Comparison of ENCODE assay signal across 22 mouse cellular contexts in the genomic region with DNA sequence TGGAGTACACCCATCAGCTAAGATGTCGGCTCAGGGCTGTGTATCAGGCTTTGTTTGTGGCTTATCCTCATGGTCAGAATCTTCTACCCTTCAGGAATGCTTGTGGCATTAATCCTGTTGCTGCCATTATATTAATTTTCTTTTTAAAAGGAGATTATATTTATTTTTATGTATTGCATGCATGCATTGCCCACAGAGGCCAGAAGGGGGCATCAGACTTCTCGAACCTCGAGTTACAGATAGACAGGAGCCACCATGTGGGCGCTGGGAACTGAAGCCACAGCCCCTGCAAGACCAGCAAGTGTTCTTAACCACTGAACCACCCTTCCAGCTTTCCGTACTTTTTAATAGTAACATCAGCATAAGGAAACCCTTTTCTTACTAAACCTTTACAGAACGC.
DNase-seq lines count a peak whose midpoint lies in the region; ATAC-seq and TF ChIP-seq lines count a peak whose summit lies in the region.
"Had no signal": no experiment of that assay in that cellular context is flagged by ENCODE, and none has a peak within 500 bp of the region (broad histone marks: within the 10 kb centered on the region; RNA-seq: fewer than 3 reads in every experiment).

No protein-coding gene starts in this region.

- H3K79me2 ChIP-seq in MEL (ENCODE audit: control insufficient read depth, insufficient read depth, low read length, poor library complexity), result no peaks in the 10 kb centered on the region

- H3K27me3 ChIP-seq in lung, embryonic 14.5 days (ENCODE audit: insufficient read depth, low read length), result 0 out of 2 replicates have a peak, but pooled peaks cover 3% of the 10 kb centered on the region
- H3K27me3 ChIP-seq in lung, postnatal 0 days (replicated peaks; ENCODE audit: insufficient read depth, low read length), result no peaks in the 10 kb centered on the region; the same call in 1 of the 2 replicates
- no peaks in the 10 kb centered on the region for H3K27me3 ChIP-seq in ES-Bruce4 (ENCODE audit: control insufficient read depth, insufficient read depth, low read length, poor library complexity, severe bottlenecking)
- H3K27me3 ChIP-seq in MEL (ENCODE audit: control insufficient read depth in 1 of 2, insufficient read depth in 2 of 2, low read length in 2 of 2), result no peaks in the 10 kb centered on the region
- no peaks in the 10 kb centered on the region for H3K27me3 ChIP-seq in stomach, postnatal 0 days (ENCODE audit: control insufficient read depth, insufficient read depth, low read length)
- no peaks in the 10 kb centered on the region for H3K27me3 ChIP-seq in hindbrain, postnatal 0 days (ENCODE audit: insufficient read depth, low read length)

- H3K4me3 ChIP-seq in lung, embryonic 14.5 days (ENCODE audit: low read depth, low read length), result no peak overlapping the region
- no peak overlapping the region for H3K4me3 ChIP-seq in lung, postnatal 0 days (ENCODE audit: low read depth, low read length)
- H3K4me3 ChIP-seq in ES-Bruce4 (ENCODE audit: low read depth, low read length), result no peak overlapping the region
- H3K4me3 ChIP-seq in MEL (ENCODE audit: control insufficient read depth in 1 of 2, insufficient read depth in 1 of 2, low read depth in 2 of 2, low read length in 2 of 2), result no peak overlapping the region
- no peak overlapping the region for H3K4me3 ChIP-seq in stomach, postnatal 0 days (ENCODE audit: low read depth, low read length)
- H3K4me3 ChIP-seq in hindbrain, postnatal 0 days (ENCODE audit: low read length), result no peak overlapping the region
- H3K4me3 ChIP-seq: embryonic facial prominence, embryonic 10.5 days; forebrain, embryonic 13.5 days; gastrocnemius, adult 2 months; heart, embryonic 15.5 days; hindbrain, embryonic 13.5 days; intestine, embryonic 15.5 days had no signal

- no peaks in the 10 kb centered on the region for H3K9me3 ChIP-seq in lung, embryonic 14.5 days (ENCODE audit: low read depth, low read length)
- H3K9me3 ChIP-seq in lung, postnatal 0 days (ENCODE audit: low read length), result no peaks in the 10 kb centered on the region
- no peaks in the 10 kb centered on the region for H3K9me3 ChIP-seq in ES-Bruce4 (replicated peaks; ENCODE audit: control insufficient read depth, insufficient read depth, low read length, poor library complexity, severe bottlenecking)
- H3K9me3 ChIP-seq in MEL (replicated peaks; ENCODE audit: insufficient read depth, low read length), result no peaks in the 10 kb centered on the region
- H3K9me3 ChIP-seq in stomach, postnatal 0 days (ENCODE audit: control insufficient read depth, low read length), result no peaks in the 10 kb centered on the region
- no peaks in the 10 kb centered on the region for H3K9me3 ChIP-seq in hindbrain, postnatal 0 days (ENCODE audit: low read length)
- H3K9me3 ChIP-seq: forebrain, embryonic 13.5 days; heart, embryonic 15.5 days; hindbrain, embryonic 13.5 days; intestine, embryonic 15.5 days had no signal

- no peak for ATAC-seq in lung, embryonic 14.5 days (ENCODE audit: insufficient read depth)
- no peak for ATAC-seq in lung, postnatal 0 days
- no peak for ATAC-seq in stomach, postnatal 0 days (ENCODE audit: low FRiP score, low TSS enrichment)
- no peak for ATAC-seq in hindbrain, postnatal 0 days
- ATAC-seq: activated CD4-positive, CD25-positive, alpha-beta regulatory T cell, adult 4 months; forebrain, embryonic 13.5 days; forebrain, postnatal 0 days; intestine, embryonic 15.5 days had no signal

- 0 out of 2 replicates have a peak, but pooled peaks have one; percentile 8 for TF ChIP-seq CTCF in lung, embryonic 14.5 days (IDR thresholded peaks at IDR 0.05; ENCODE audit: low read depth)
- TF ChIP-seq CTCF in lung, postnatal 0 days (IDR thresholded peaks at IDR 0.05), result no peak
- TF ChIP-seq CTCF in ES-Bruce4 (IDR thresholded peaks at IDR 0.05; ENCODE audit: low read depth, low read length) (peak; percentile 39), MEL (IDR thresholded peaks at IDR 0.05 in 2 of 3, conservative IDR thresholded peaks at IDR 0.05 in 1 of 3; ENCODE audit: control insufficient read depth in 1 of 3, insufficient read depth in 1 of 3, low read depth in 2 of 3, low read length in 3 of 3, poor library complexity in 1 of 3, severe bottlenecking in 1 of 3) (peak in 1 of 3 experiments; percentile 22; a peak in 1 of 6 replicates)
- TF ChIP-seq CTCF in stomach, postnatal 0 days (IDR thresholded peaks at IDR 0.05; ENCODE audit: low read depth), result peak; percentile 38
- no peak for TF ChIP-seq CTCF in hindbrain, postnatal 0 days (IDR thresholded peaks at IDR 0.05; ENCODE audit: low read depth)

- no peak overlapping the region for H3K27ac ChIP-seq in lung, embryonic 14.5 days (ENCODE audit: low read depth)
- H3K27ac ChIP-seq in lung, postnatal 0 days (ENCODE audit: low read length), result no peak overlapping the region
- no peak overlapping the region for H3K27ac ChIP-seq in ES-Bruce4 (ENCODE audit: insufficient read depth, low read length)
- no peak overlapping the region for H3K27ac ChIP-seq in MEL (ENCODE audit: control insufficient read depth, low read depth, low read length)
- H3K27ac ChIP-seq in stomach, postnatal 0 days (replicated peaks), result no peak overlapping the region
- H3K27ac ChIP-seq in hindbrain, postnatal 0 days, result no peak overlapping the region
- H3K27ac ChIP-seq: embryonic facial prominence, embryonic 10.5 days; forebrain, embryonic 13.5 days; gastrocnemius, adult 2 months; heart, embryonic 15.5 days; hindbrain, embryonic 13.5 days; intestine, embryonic 15.5 days had no signal

- 0 out of 2 replicates have a peak, but pooled peaks cover 5% of the 10 kb centered on the region for H3K4me1 ChIP-seq in lung, embryonic 14.5 days (ENCODE audit: insufficient read depth)
- no peaks in the 10 kb centered on the region for H3K4me1 ChIP-seq in lung, postnatal 0 days (ENCODE audit: insufficient read depth, low read depth, low read length)
- no peaks in the 10 kb centered on the region for H3K4me1 ChIP-seq in ES-Bruce4 (ENCODE audit: control insufficient read depth, insufficient read depth, low read length)
- H3K4me1 ChIP-seq in MEL (ENCODE audit: control insufficient read depth in 1 of 2, insufficient read depth in 2 of 2, low read length in 2 of 2), result no peaks in the 10 kb centered on the region
- H3K4me1 ChIP-seq in stomach, postnatal 0 days (replicated peaks; ENCODE audit: control insufficient read depth, insufficient read depth), result peaks cover 1% of the 10 kb centered on the region; the same call in 1 of the 2 replicates
- H3K4me1 ChIP-seq in hindbrain, postnatal 0 days (ENCODE audit: insufficient read depth, low read length), result no peaks in the 10 kb centered on the region
- H3K4me1 ChIP-seq: forebrain, embryonic 13.5 days; hindbrain, embryonic 13.5 days; intestine, embryonic 15.5 days had no signal

- no peak for TF ChIP-seq RAD21 in MEL (IDR thresholded peaks at IDR 0.05; ENCODE audit: low read depth, low read length)

- no peak for DNase-seq in lung, embryonic 14.5 days
- DNase-seq in lung, postnatal 0 days (ENCODE audit: low spot score), result no peak
- peak; percentile 4 for DNase-seq in MEL (ENCODE audit: low read depth, low spot score)
- DNase-seq in stomach, postnatal 0 days (ENCODE audit: low spot score), result no peak
- no peak for DNase-seq in hindbrain, postnatal 0 days (ENCODE audit: low spot score)
- no peak for DNase-seq in lung, postnatal 25 days (ENCODE audit: low spot score)
- DNase-seq: adrenal gland, postnatal 14 days; cerebellum, adult 18-20 months; cerebellum, postnatal 10 days; forebrain, postnatal 0 days; gastrocnemius, adult 2 months; gastrocnemius, postnatal 36 days; heart, adult 18-20 months; heart, postnatal 14 days had no signal

- H3K9ac ChIP-seq in lung, embryonic 14.5 days, result no peak overlapping the region
- H3K9ac ChIP-seq in lung, postnatal 0 days (replicated peaks; ENCODE audit: low read depth), result no peak overlapping the region
- H3K9ac ChIP-seq in ES-Bruce4 (ENCODE audit: low read depth, poor library complexity, severe bottlenecking) (no peak overlapping the region), MEL (ENCODE audit: control insufficient read depth, low read depth, low read length, poor library complexity, severe bottlenecking) (no peak overlapping the region)
- no peak overlapping the region for H3K9ac ChIP-seq in stomach, postnatal 0 days (ENCODE audit: low read length)
- no peak overlapping the region for H3K9ac ChIP-seq in hindbrain, postnatal 0 days (replicated peaks; ENCODE audit: low read length)
- H3K9ac ChIP-seq: forebrain, embryonic 13.5 days; forebrain, postnatal 0 days; heart, embryonic 15.5 days; hindbrain, embryonic 13.5 days; intestine, embryonic 15.5 days had no signal

- H3K4me2 ChIP-seq in lung, embryonic 14.5 days, result no peak overlapping the region
- no peak overlapping the region for H3K4me2 ChIP-seq in lung, postnatal 0 days (replicated peaks; ENCODE audit: low read depth, low read length)
- H3K4me2 ChIP-seq in stomach, postnatal 0 days (replicated peaks; ENCODE audit: low read depth), result no peak overlapping the region
- H3K4me2 ChIP-seq in hindbrain, postnatal 0 days (ENCODE audit: low read depth, low read length), result no peak overlapping the region
- H3K4me2 ChIP-seq: forebrain, embryonic 13.5 days; heart, embryonic 11.5 days; heart, embryonic 15.5 days; hindbrain, embryonic 13.5 days; intestine, embryonic 15.5 days had no signal

- 79% methylated on average over 6 of the region's 6 CpGs for WGBS in lung, embryonic 14.5 days
- WGBS in lung, postnatal 0 days, result 85% methylated on average over 6 of the region's 6 CpGs
- WGBS in stomach, postnatal 0 days, result 88% methylated on average over 6 of the region's 6 CpGs
- WGBS in hindbrain, postnatal 0 days, result 79% methylated on average over 6 of the region's 6 CpGs

- TF ChIP-seq POLR2A in ES-Bruce4 (IDR thresholded peaks at IDR 0.05; ENCODE audit: insufficient read depth, low read length), result no peak
- no peak for TF ChIP-seq POLR2A in MEL (IDR thresholded peaks at IDR 0.05; ENCODE audit: control insufficient read depth in 1 of 2, insufficient read depth in 1 of 2, low read depth in 1 of 2, low read length in 2 of 2, poor library complexity in 1 of 2)

- no peak for TF ChIP-seq EP300 in lung, postnatal 0 days (IDR thresholded peaks at IDR 0.05)
- no peak for TF ChIP-seq EP300 in ES-Bruce4 (IDR thresholded peaks at IDR 0.05; ENCODE audit: insufficient read depth, low read depth, low read length)
- no peak for TF ChIP-seq EP300 in MEL (IDR thresholded peaks at IDR 0.05; ENCODE audit: low read depth in 1 of 2, low read length in 2 of 2)
- no peak for TF ChIP-seq EP300 in stomach, postnatal 0 days (optimal IDR thresholded peaks at IDR 0.05)

- no peaks in the 10 kb centered on the region for H3K36me3 ChIP-seq in lung, embryonic 14.5 days (ENCODE audit: insufficient read depth)
- no peaks in the 10 kb centered on the region for H3K36me3 ChIP-seq in lung, postnatal 0 days (ENCODE audit: insufficient read depth, low read length)
- H3K36me3 ChIP-seq in ES-Bruce4 (ENCODE audit: control insufficient read depth, insufficient read depth, low read length, poor library complexity, severe bottlenecking), result no peaks in the 10 kb centered on the region
- H3K36me3 ChIP-seq in MEL (ENCODE audit: control insufficient read depth in 1 of 2, insufficient read depth in 2 of 2, low read length in 2 of 2), result no peaks in the 10 kb centered on the region
- H3K36me3 ChIP-seq in stomach, postnatal 0 days (ENCODE audit: control insufficient read depth, insufficient read depth, low read length), result no peaks in the 10 kb centered on the region
- H3K36me3 ChIP-seq in hindbrain, postnatal 0 days (ENCODE audit: insufficient read depth, low read length), result no peaks in the 10 kb centered on the region
- H3K36me3 ChIP-seq: embryonic facial prominence, embryonic 10.5 days; heart, embryonic 15.5 days; hindbrain, embryonic 13.5 days; intestine, embryonic 15.5 days had no signal

Comparison
In these comparisons a context has a peak if more than half of its experiments do, and no peak if none do; other contexts are left out.
1. CTCF ChIP-seq: peak in lung, embryonic 14.5 days (single experiment), ES-Bruce4 (single experiment) and stomach, postnatal 0 days (single experiment); none in lung, postnatal 0 days (single experiment) and hindbrain, postnatal 0 days (single experiment).